Mouse (Mus musculus): ENCODE results near the gene Sgcd. TPM values are rescaled to one million over a fixed set of nuclear protein-coding genes. Genes with fewer than 3 reads are reported as not detected.

The Sgcd gene
- polyA plus RNA-seq, 1 experiment from 2014 or later = 2.8 TPM

DNA sequence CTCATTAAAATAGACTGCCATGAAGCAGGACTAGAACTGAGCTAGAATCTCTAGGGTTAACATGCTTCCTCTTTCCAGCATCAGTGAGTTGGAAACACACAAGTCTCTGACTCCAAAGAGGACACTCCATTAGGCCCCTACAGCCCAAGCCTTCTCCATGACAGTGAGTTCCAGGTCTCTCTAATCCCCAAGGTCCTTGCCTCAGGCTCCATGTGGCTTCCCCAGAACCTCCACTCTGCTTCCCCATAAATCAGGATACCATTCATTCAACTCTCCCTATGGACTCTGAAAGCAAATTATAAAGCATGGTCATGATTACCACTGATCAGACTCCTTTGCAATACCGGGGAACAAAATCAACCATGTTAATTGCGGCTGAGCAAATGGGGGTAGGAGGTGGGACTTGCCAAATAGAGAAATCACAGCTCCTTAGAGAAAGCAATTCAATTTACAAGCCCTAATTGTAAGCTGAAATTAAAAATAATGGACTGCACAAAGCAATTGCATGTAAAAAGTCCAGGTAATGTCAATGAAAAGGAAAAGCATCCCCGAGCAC is 97.1 kb downstream of the Sgcd start:
- no peaks in the 10 kb centered on the region for H3K36me3 ChIP-seq
- no peak overlapping the region for H3K9ac ChIP-seq
- no peaks in the 10 kb centered on the region for H3K4me1 ChIP-seq (replicated peaks)
- no peak overlapping the region for H3K4me2 ChIP-seq (replicated peaks)
- no peak for ATAC-seq
- 82% methylated on average over 3 of the region's 3 CpGs for WGBS
- no peak overlapping the region for H3K27ac ChIP-seq
- no peaks in the 10 kb centered on the region for H3K27me3 ChIP-seq (replicated peaks)
- no peaks in the 10 kb centered on the region for H3K9me3 ChIP-seq
- no peak overlapping the region for H3K4me3 ChIP-seq (replicated peaks)

DNA sequence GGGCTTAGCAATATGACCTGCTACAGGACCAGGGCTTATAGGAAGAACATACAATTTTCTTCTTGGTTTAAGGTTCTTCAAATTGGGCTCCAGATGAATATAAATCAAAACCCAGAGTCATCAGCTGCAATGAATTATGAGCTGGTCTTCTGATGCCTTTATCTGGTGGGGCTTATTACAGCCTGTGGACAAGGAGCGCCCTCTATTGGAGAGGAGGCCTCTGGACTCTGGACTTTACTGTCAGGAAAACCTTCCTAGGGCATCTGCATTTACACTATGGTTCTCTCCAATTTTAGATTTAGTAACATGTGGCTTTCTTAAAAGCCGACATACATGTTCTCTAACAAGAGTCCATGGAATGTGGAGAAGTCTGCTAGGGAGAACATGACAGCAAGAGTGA is 98.5 kb downstream of the Sgcd start:
- no peak overlapping the region for H3K27ac ChIP-seq
- no peak overlapping the region for H3K9ac ChIP-seq
- 59% methylated on average over 2 of the region's 2 CpGs for WGBS
- no peak overlapping the region for H3K4me3 ChIP-seq (replicated peaks)
- no peaks in the 10 kb centered on the region for H3K4me1 ChIP-seq (replicated peaks)
- no peaks in the 10 kb centered on the region for H3K9me3 ChIP-seq
- no peak for ATAC-seq
- H3K27me3 ChIP-seq (replicated peaks) = no peaks in the 10 kb centered on the region
- H3K36me3 ChIP-seq = no peaks in the 10 kb centered on the region
- no peak overlapping the region for H3K4me2 ChIP-seq (replicated peaks)

DNA sequence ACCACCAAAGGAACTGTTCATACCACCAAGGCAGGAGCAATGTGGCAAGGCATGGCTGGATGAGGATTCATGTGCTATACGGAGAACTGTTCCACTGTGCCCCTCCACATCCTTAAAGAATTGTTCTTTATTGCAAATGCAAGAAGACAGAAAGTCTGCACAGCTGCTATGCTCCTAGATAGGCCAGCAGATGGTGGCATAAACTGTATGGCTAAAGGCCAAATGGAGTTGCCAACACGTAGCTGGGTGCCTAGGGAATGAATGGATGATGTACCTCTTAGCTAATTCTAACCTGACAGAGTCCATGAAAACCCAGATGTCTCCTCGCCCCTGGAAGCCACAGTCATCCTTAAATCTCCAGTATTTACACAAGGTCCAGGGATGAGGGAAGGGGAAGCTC is 103.5 kb downstream of the Sgcd start:
- H3K36me3 ChIP-seq = no peaks in the 10 kb centered on the region
- 61% methylated on average over 3 of the region's 3 CpGs for WGBS
- no peaks in the 10 kb centered on the region for H3K4me1 ChIP-seq (replicated peaks)
- H3K27me3 ChIP-seq (replicated peaks) = no peaks in the 10 kb centered on the region
- no peak overlapping the region for H3K4me3 ChIP-seq (replicated peaks)
- H3K9ac ChIP-seq = no peak overlapping the region
- H3K4me2 ChIP-seq (replicated peaks) = no peak overlapping the region
- H3K9me3 ChIP-seq = no peaks in the 10 kb centered on the region
- no peak for ATAC-seq
- H3K27ac ChIP-seq = no peak overlapping the region

DNA sequence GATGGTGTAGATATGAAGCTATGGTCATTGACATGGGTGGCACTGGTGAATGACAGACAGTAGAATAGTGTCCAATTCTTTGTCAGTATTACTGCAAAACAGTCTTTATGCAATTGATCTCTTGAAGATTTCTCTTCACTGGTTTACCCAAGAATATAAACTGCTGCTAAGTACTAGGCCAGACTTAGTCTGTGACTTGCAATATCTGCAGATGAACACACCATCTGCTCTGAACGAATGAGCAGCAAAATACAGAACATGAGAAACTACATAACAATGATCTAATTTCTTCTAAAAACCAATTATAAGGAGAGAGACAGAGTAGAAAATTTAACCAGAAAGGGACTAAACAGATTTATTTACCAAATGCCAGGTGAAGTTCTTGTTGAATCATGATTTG is 105.2 kb downstream of the Sgcd start:
- H3K4me1 ChIP-seq (replicated peaks) = no peaks in the 10 kb centered on the region
- no peaks in the 10 kb centered on the region for H3K9me3 ChIP-seq
- 78% methylated on average over 1 of the region's 1 CpGs for WGBS

GRCm38 (mm10) chr11:47876633-47877170 is 112.1 kb downstream of the Sgcd start:
- H3K4me3 ChIP-seq (replicated peaks) = no peak overlapping the region
- ATAC-seq = no peak
- H3K9ac ChIP-seq = no peak overlapping the region
- H3K4me1 ChIP-seq (replicated peaks) = no peaks in the 10 kb centered on the region
- no peak overlapping the region for H3K4me2 ChIP-seq (replicated peaks)
- no peak overlapping the region for H3K27ac ChIP-seq
- no peaks in the 10 kb centered on the region for H3K27me3 ChIP-seq (replicated peaks)
- no peaks in the 10 kb centered on the region for H3K9me3 ChIP-seq
- no peaks in the 10 kb centered on the region for H3K36me3 ChIP-seq
- 67% methylated on average over 5 of the region's 5 CpGs for WGBS

More for the DNA sequence above, 105.2 kb downstream of the Sgcd start:
- no peaks in the 10 kb centered on the region for H3K36me3 ChIP-seq
- no peak overlapping the region for H3K27ac ChIP-seq
- ATAC-seq = no peak
- H3K27me3 ChIP-seq (replicated peaks) = no peaks in the 10 kb centered on the region
- H3K4me2 ChIP-seq (replicated peaks) = no peak overlapping the region
- H3K9ac ChIP-seq = no peak overlapping the region
- H3K4me3 ChIP-seq (replicated peaks) = no peak overlapping the region

DNA sequence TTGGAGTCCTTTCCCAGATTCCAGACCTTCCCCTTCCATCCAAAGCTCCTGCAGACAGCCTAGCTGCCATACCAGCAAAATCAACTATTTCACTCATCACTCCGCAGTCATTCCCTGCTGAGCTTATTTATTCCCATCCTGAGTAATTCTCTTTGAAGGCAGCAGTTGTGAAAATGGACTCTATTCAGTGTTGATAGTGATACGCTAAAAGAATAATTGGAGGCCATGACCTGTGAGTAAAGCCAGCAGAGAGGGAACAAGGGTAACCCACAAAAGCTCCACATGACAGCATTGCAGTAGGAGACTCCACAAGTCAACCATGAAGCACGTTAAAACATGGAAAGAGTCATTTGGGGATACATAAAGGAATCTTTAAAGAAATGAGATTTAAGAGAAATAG is 142.9 kb downstream of the Sgcd start:
- Histone ChIP-seq H3K27me3 (replicated peaks) (no peaks in the 10 kb centered on the region), H3K4me3 (replicated peaks) (no peak overlapping the region), H3K36me3 (no peaks in the 10 kb centered on the region), H3K27ac (no peak overlapping the region), H3K4me2 (replicated peaks) (no peak overlapping the region), H3K9ac (no peak overlapping the region), H3K4me1 (replicated peaks) (no peaks in the 10 kb centered on the region), H3K9me3 (no peaks in the 10 kb centered on the region)
- no peak for ATAC-seq
- WGBS = 59% methylated on average over 3 of the region's 3 CpGs

- WGBS = 51% methylated on average over 4 of the region's 4 CpGs
- Histone ChIP-seq H3K9ac (no peak overlapping the region), H3K36me3 (no peaks in the 10 kb centered on the region), H3K4me1 (replicated peaks) (no peaks in the 10 kb centered on the region), H3K9me3 (no peaks in the 10 kb centered on the region), H3K4me3 (replicated peaks) (no peak overlapping the region), H3K27me3 (replicated peaks) (no peaks in the 10 kb centered on the region), H3K4me2 (replicated peaks) (no peak overlapping the region), H3K27ac (no peak overlapping the region)
- no peak for ATAC-seq
Measured at GRCm38 (mm10) chr11:47833283-47833682, 155.5 kb downstream of the Sgcd start.

DNA sequence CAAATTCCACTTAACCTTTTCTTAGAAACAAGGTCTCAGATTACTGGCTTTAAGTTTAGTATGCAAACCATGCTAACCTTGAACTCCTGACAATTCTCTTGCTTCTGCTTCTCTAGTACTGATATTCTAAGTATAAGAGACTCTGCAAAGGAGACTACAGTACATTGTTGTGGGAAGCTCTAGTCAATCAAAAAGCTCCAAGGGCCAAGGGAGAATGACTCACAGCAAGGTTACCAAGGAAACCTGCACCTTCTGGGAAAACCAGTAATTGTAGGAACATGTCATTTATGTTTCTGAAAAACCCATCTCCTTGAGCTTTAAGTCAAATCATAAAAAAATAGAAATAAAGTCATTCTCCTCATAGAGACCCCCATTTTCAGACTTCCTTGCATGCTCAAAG is 178.5 kb downstream of the Sgcd start:
- Histone ChIP-seq H3K4me2 (replicated peaks) (no peak overlapping the region), H3K27me3 (replicated peaks) (no peaks in the 10 kb centered on the region), H3K9ac (no peak overlapping the region), H3K27ac (no peak overlapping the region), H3K4me3 (replicated peaks) (no peak overlapping the region), H3K9me3 (no peaks in the 10 kb centered on the region), H3K4me1 (replicated peaks) (no peaks in the 10 kb centered on the region), H3K36me3 (no peaks in the 10 kb centered on the region)
- no peak for ATAC-seq

- ATAC-seq = no peak
- Histone ChIP-seq H3K4me3 (replicated peaks) (no peak overlapping the region), H3K4me1 (replicated peaks) (no peaks in the 10 kb centered on the region), H3K9ac (no peak overlapping the region), H3K27me3 (replicated peaks) (no peaks in the 10 kb centered on the region), H3K27ac (no peak overlapping the region), H3K4me2 (replicated peaks) (no peak overlapping the region), H3K9me3 (no peaks in the 10 kb centered on the region), H3K36me3 (no peaks in the 10 kb centered on the region)
- WGBS = 84% methylated on average over 6 of the region's 6 CpGs
Measured at GRCm38 (mm10) chr11:47804101-47804715, 184.6 kb downstream of the Sgcd start.

GRCm38 (mm10) chr11:47777916-47778226 is 210.9 kb downstream of the Sgcd start:
- Histone ChIP-seq H3K9ac (no peak overlapping the region), H3K4me2 (replicated peaks) (no peak overlapping the region), H3K4me3 (replicated peaks) (no peak overlapping the region), H3K4me1 (replicated peaks) (no peaks in the 10 kb centered on the region), H3K27me3 (replicated peaks) (no peaks in the 10 kb centered on the region), H3K27ac (no peak overlapping the region), H3K9me3 (no peaks in the 10 kb centered on the region), H3K36me3 (no peaks in the 10 kb centered on the region)
- ATAC-seq = no peak
- 81% methylated on average over 4 of the region's 4 CpGs for WGBS

- WGBS = 86% methylated on average over 4 of the region's 4 CpGs
- Histone ChIP-seq H3K4me1 (replicated peaks) (no peaks in the 10 kb centered on the region), H3K4me3 (replicated peaks) (no peak overlapping the region), H3K27me3 (replicated peaks) (no peaks in the 10 kb centered on the region), H3K9ac (no peak overlapping the region), H3K36me3 (no peaks in the 10 kb centered on the region), H3K9me3 (no peaks in the 10 kb centered on the region), H3K27ac (no peak overlapping the region), H3K4me2 (replicated peaks) (no peak overlapping the region)
- no peak for ATAC-seq
Measured at GRCm38 (mm10) chr11:47777226-47777915, 211.4 kb downstream of the Sgcd start.

GRCm38 (mm10) chr11:47776019-47776418 is 212.8 kb downstream of the Sgcd start:
- no peaks in the 10 kb centered on the region for H3K36me3 ChIP-seq
- no peaks in the 10 kb centered on the region for H3K9me3 ChIP-seq
- no peaks in the 10 kb centered on the region for H3K27me3 ChIP-seq (replicated peaks)
- no peaks in the 10 kb centered on the region for H3K4me1 ChIP-seq (replicated peaks)
- no peak for ATAC-seq
- no peak overlapping the region for H3K9ac ChIP-seq
- WGBS = 39% methylated on average over 1 of the region's 1 CpGs
- no peak overlapping the region for H3K27ac ChIP-seq
- no peak overlapping the region for H3K4me3 ChIP-seq (replicated peaks)
- no peak overlapping the region for H3K4me2 ChIP-seq (replicated peaks)

DNA sequence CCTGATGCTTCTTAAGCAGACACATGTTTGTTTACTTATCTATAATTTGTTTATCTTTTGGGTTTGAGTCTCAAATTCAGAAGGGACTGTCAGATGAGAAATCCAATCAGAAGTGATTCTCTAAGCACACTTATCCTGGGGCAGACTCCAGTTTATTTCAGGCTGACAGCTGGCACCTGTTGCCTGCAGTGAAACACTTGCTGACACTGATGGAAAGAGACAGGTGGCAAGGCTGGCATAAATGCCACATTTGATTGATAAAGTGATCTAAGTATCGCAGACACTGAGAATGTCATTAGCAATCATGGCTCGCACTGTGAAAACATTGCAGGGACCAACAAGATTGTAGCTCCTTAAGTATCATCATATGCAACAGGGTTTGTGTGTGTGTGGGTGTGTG is 222.9 kb downstream of the Sgcd start:
- Histone ChIP-seq H3K9me3 (no peaks in the 10 kb centered on the region), H3K9ac (no peak overlapping the region), H3K36me3 (no peaks in the 10 kb centered on the region), H3K4me2 (replicated peaks) (no peak overlapping the region), H3K27me3 (replicated peaks) (no peaks in the 10 kb centered on the region), H3K27ac (no peak overlapping the region), H3K4me3 (replicated peaks) (no peak overlapping the region), H3K4me1 (replicated peaks) (no peaks in the 10 kb centered on the region)
- ATAC-seq = no peak
- 89% methylated on average over 2 of the region's 2 CpGs for WGBS

Measured in intestine, embryonic 15.5 days (tissue).